Mouse (Mus musculus) urinary bladder, postnatal 14 days (tissue): ENCODE results near the gene Glt6d1.
A peak's percentile ranks its signal among the peaks of the same experiment; 100 is the strongest.
"Not testable (repeated sequence)": the region's sequence is repeated elsewhere in the genome, so short reads cannot be mapped to it uniquely, and the experiment has no call there.

ENCODE experiments used
- DNase-seq: peaks from one replicate; pipeline ENCODE4 v3.0.0; 2021; ENCODE audit warnings: low spot score

Gene Glt6d1

DNA sequence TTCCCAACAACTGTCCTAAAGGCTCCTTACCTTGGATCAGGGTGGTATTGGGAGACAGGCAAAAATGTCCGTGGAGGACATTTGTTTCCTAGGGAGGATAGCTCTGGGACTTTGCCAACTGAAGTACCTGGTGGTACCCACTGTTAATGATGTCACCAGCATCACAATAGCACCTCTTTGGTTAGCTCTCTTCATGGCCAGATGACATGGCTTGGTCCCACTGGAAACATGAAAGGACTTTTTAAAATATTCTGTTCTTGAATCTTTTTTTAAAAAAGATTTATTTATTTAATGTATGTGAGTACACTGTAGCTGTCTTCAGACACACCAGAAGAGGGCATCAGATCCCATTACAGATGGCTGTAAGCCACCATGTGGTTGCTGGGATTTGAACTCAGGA, at the start of gene Glt6d1:
Gene Glt6d1, minus strand, starts transcription at position 101 of the 400 bp plus-strand sequence.
- DNase-seq = not testable (repeated sequence)

GRCm38 (mm10) chr2:25865412-25865811, 49.8 kb upstream of the Glt6d1 start:
- no peak for DNase-seq

- no peak for DNase-seq
Observed at GRCm38 (mm10) chr2:25864230-25864629, 48.6 kb upstream of the Glt6d1 start.

DNA sequence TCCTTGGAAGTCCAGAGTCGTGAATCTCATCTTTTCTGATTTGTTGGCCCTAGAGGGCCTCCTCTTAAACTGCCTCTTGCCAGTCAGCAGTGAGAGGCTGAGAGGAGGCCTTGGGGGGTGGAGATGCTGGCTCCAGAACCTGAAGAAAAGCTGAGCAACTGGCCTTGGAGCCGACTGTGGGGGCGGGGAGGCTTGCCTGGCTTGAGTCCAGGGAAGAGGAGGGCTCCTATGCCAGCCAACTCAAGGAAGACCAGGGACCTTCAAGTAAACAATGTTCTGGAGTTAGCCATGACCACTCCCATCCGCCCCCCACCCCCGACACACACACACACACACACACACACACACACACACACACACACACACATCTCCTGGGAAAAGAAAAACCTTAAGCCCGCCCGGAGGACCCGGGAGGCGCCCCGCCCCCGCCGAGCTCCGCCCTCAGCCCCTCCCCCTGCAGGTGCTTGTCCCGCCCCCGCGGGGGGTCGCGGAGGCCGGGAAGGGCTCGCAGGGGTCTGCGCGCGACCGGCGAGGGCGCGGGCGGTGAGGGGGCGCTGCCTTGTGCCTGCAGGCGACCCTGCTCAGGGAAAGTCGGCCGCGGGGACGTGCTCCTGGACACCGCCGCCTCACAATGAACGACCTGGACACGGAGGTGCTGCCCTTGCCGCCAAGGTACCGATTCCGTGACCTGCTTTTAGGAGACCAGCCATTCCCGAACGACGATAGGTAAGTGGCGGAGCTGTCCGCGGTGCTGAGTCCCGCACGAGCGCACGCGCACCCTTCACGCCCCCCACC, 47.9 kb upstream of the Glt6d1 start, which contains the start of gene Kcnt1:
Gene Kcnt1, plus strand, starts transcription at position 398 of the 795 bp plus-strand sequence.
- DNase-seq = peak; percentile 39

DNA sequence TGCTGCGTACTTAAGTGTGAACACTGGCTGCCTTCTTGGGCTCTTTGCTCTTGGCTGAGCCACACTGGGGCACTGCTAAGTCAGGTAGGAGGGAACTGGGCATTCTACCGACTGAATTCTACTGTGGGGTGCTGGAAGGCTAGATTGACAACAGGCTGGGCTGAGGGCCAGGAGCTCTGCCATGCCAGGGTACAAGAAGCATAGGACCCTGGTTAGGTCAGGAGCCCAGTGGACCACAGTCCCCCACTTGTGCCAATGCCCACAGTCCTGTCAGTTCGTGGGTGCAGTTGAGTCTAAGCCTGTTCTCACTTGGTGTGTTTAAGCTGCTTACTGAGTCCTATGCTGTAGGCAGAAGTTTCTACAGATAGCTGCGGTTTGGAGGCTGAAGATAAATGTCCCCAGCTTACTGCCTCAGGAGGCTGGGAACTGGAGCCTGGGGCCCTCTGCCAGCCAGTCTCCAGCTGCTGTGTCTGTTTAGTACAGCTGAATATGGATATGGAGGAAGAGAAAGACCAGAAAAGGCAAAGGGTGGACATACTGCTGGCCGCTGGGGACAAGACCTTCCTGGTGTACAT, 47.1 kb upstream of the Glt6d1 start:
- no peak for DNase-seq

DNA sequence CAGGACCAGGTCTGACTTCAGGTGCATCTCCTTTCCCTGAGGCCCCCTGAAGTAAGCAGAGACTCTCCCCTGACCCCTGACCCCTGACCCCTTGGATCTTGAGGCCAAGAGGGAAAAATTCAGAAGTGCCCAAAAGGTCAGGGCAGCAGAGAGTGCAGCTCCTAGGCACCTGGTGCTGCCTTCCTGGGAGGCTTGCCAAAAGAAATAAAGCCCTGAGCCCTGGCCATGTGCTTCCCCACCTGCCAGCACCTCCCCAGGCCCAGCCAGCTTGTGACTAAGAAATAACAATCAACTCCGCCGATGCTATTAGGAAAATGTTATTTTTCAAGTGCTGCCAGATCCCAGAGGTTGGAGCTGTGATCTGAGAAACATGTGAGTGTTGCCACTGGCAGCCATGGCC, 46.4 kb upstream of the Glt6d1 start:
- no peak for DNase-seq

GRCm38 (mm10) chr2:25859891-25860290, 44.2 kb upstream of the Glt6d1 start:
- no peak for DNase-seq

- DNase-seq = no peak
Observed at GRCm38 (mm10) chr2:25853998-25854397, 38.4 kb upstream of the Glt6d1 start.

- peak; percentile 63 for DNase-seq
Observed at GRCm38 (mm10) chr2:25852626-25853025, 37.0 kb upstream of the Glt6d1 start.

- peak; percentile 49 for DNase-seq
Observed at GRCm38 (mm10) chr2:25850330-25850729, 34.7 kb upstream of the Glt6d1 start.

DNA sequence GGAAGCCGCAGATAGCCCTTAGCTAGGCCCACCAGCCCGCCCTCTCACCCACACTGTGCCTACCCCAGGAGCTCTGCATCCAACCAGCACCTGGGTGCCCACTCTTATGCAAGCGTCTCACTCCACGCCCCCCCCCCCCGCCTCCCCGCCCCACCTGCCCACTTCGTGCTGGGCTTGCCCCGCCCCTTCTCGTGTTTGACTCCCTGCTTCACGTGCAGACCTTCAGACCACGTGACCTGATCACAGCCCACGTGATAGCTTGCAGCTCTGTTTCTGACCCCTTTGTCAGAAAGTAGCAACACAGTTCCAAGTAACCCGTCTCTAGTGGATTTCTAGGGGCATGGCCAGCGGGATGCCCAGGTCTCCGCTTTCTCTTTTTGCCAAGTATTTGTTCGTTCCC, 31.6 kb upstream of the Glt6d1 start, which contains the start of gene Sohlh1:
Gene Sohlh1, minus strand, starts transcription at position 23 of the 400 bp plus-strand sequence.
- DNase-seq = no peak

DNA sequence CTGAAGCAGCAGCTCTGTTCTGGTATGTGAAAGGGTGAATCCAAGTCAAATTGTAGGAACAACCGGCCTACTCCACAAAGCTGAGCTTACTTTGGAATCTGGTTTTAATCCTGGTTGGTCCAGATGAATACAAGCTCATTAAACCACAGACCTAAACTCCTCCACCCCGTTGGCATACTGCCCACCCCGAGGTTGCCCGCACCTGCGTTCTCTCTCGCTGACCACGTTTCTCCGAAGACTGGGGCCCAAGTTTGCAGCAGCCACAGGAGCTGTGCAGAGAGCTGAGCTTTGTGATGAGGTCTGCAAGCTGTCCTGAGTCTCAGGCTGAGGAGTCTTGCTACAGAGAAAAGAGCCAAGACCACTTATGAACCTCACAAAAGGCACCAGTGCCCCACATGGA, 30.9 kb upstream of the Glt6d1 start:
- no peak for DNase-seq

DNA sequence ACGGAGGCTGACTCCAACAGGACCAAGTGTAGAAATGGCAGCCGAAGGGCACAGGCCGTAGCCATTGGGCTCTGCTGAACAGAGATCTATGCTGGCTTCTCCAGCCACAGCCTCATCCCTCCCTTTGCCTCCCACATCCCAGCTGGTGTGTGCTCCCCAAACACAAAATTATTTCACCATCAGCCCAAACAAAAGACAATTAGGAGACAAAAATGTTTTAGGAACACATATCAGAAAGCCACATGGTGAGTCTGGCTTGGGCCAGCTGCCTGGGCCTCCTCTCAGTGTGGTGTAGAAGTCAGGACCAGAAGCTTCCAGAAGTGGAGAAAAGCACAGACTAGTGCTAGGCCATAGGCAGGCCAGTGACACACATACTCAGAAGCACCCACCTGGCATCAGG, 28.4 kb upstream of the Glt6d1 start:
- no peak for DNase-seq

GRCm38 (mm10) chr2:25842758-25843157, 27.1 kb upstream of the Glt6d1 start:
- DNase-seq = no peak

- DNase-seq = no peak
Observed at GRCm38 (mm10) chr2:25842161-25842560, 26.5 kb upstream of the Glt6d1 start.

- DNase-seq = peak; percentile 77
Observed at GRCm38 (mm10) chr2:25836291-25836690, 20.6 kb upstream of the Glt6d1 start.

GRCm38 (mm10) chr2:25830786-25831185, 15.1 kb upstream of the Glt6d1 start:
- DNase-seq = no peak

- no peak for DNase-seq
Observed at GRCm38 (mm10) chr2:25828344-25828947, 12.8 kb upstream of the Glt6d1 start.

- no peak for DNase-seq
Observed at GRCm38 (mm10) chr2:25824751-25825150, 9.1 kb upstream of the Glt6d1 start.

DNA sequence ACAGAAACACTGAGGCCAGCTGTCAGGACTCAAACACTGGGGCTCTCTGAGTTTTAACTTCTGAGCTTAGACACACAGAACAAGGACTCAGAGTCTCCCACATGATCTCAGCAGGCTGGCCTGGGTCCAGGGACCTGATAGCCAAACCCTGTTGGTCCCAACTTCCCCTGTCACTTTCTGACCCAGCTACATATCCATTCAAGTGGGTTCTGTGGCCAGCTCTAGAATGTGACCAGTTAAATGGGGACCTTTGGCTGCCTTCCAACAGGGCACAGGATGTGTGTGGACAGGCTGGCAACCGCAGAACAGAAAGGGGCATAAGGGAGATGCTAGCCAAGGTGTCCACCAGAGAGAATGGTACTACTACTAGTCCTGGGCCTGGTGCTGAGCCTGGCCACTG, 7.2 kb upstream of the Glt6d1 start, which contains the start of gene Lcn9:
Gene Lcn9, plus strand, starts transcription at position 348 of the 400 bp plus-strand sequence.
- no peak for DNase-seq

DNA sequence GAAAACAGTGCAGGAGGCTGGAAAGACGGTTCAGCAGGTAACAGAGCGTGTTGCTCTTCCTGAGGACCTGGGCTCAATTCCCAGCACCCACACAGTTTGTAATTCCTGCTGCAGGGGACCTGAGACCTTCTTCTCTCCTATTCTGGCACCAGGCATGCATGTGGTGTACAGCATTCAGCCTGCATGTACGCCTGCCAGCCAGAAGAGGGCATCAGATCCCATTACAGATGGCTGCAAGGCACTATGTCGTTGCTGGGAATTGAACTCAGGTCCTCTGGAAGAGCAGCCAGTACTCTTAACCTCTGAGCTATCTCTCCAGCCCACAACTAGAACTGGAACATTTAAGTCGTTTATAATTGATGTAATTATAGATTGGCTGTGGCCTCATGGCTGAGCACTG, 2.3 kb downstream of the Glt6d1 start:
- no peak for DNase-seq

GRCm38 (mm10) chr2:25811711-25812110, 3.9 kb downstream of the Glt6d1 start:
- no peak for DNase-seq

DNA sequence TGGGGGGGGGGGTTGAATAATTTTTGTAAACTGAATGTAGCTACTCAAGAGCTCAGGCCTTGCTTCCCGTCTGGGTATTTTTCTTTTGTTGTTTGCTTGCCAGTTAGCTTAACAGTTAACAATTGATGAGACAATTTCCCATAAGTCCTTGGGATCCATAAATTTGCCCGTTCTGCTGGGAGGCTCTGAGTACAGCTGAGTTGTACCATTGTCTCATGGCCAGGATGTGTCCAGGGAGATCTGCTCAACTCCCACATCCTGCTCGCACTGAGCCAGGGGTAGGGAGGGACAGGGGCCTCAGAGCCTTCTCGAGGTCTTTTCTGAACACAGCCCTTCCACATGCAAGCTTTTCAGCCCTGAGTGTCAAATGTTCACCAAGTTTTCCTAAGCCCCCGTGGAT, 17.6 kb downstream of the Glt6d1 start:
- no peak for DNase-seq
